Mouse (Mus musculus) stomach, postnatal 0 days (tissue): Measurements from ENCODE around the gene Acot5.
"Not testable (repeated sequence)": the region's sequence is repeated elsewhere in the genome, so short reads cannot be mapped to it uniquely, and the experiment has no call there.

Experiments
- CTCF ChIP-seq: IDR thresholded peaks from 2 replicates; pipeline ENCODE4 v1.5.1; 2016; ENCODE audit warnings: antibody characterized with exemption, low read depth, mild to moderate bottlenecking, moderate library complexity
- EP300 ChIP-seq: optimal IDR thresholded peaks from 2 replicates; pipeline ENCODE3; 2016; ENCODE audit warnings: antibody characterized with exemption

- not testable (repeated sequence) for TF ChIP-seq EP300, CTCF
These were observed 30.4 kb upstream of the Acot5 start, which contains the start of gene Gm49366 for GRCm38 (mm10) chr12:84038691-84039111.
